Mouse (Mus musculus) adrenal gland, postnatal 36 days (tissue): ENCODE data around the gene Gpat2. TPM values are rescaled to one million over a fixed set of nuclear protein-coding genes. Genes with fewer than 3 reads are reported as not detected.

Source experiments
- DNase-seq, 2 experiments: peaks; one replicate each; pipeline ENCODE4 v3.0.0; 2021; ENCODE audit warnings: mixed read lengths in 1 of 2
- long read RNA-seq, 2 experiments: library from polyadenylated mRNA; stranded (forward); transcript quantifications; one replicate each; pipeline ENCODE4 v2.0.0; 2021; ENCODE audit warnings: borderline sequencing depth in 2 of 2
- total RNA-seq, 2 experiments: library from RNA; stranded (reverse); gene quantifications; 2 replicates each; pipeline ENCODE4 v1.2.3; 2021

Gpat2 gene
- total RNA-seq = under 1 TPM; 0.26 to 0.56 TPM
- long read RNA-seq, experiment 1, partial matches to known transcripts = 0 of 2 reads
- long read RNA-seq, experiment 1, other reads (novel, unspliced or antisense) = 2 of 2 reads
- long read RNA-seq, experiment 2 = 0 reads

DNA sequence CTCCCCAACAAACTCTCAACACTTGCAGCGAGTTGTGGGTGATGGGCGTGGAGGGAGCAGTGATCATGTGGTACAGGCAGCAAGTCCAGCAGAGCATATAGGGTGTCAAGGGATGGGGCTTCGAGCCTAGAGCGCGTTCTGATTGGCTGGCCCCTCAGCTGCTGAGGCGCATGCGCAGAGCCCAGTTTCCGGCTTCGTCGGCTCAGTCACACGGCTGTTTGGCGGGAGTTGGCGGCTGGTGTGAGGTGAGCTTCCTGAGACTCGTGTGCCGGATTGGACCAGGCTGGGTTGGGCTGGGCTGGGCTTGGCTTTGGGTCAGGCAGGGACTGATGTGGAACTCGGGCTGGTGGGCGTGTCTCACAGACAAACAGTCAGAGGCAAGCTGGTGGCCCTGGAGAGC is at the start of gene Gpat2:
Gpat2 (plus strand) TSS at position 223 of the 400 bp plus-strand sequence.
- no peak for DNase-seq

DNA sequence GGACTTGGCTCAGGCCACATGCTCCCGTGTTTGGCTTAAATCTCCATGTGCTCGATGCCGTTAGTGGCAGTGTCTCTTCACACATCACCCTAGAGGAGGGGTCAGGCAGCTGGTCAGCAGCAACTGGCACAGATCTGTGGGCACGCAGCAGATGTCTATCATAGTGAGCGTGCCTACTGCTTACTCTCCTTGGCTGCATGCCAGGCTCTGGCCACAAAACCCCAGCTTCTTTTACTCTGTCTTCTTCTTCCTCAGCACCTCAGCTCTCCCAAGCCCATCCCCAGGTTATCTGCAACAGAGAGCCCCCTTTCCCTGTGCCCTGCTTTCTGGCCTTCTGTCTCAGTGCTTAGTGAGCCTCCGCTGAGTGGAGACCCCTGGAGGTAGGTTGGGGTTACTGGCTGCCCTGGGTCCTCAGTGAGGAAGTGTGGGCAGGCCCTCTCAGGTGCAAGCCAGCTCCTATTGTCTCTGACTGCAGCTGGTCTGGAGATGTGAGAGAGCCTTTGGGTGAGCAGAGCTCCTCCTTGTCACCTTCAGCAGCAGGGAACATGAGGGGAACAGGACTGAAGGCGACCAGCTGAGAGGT is 49.1 kb upstream of the Gpat2 start:
- no peak for DNase-seq

DNA sequence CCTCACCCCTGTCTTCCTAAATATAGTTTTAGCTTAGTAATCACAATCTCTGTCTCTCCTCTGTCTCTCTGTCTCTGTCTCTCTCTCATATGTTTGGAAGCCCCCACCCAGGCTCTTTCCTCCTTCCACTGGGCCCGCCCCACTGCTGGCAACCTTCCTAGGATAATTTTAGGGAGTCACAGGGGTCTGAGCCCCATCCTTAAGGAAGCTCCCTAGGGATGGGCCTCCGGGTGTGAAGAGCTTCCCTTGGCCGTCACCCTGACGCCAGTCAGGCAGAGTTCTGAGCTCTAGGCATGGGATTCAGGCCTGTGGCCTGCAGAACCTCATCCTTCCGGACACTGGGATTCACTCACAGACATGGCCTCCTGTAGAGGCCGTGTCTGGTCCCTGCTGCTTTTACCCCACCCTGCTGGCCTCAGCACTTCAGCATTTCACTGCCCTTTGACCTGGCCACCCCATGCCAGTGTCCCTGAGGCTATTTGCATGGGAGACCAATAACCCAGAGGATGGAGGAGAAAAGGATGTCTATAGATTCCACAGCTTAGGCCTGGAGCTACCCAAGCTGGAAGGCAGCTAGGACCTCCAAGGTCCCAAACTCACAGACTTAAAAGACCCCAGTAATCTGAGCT is 48.5 kb upstream of the Gpat2 start:
- no peak for DNase-seq

DNA sequence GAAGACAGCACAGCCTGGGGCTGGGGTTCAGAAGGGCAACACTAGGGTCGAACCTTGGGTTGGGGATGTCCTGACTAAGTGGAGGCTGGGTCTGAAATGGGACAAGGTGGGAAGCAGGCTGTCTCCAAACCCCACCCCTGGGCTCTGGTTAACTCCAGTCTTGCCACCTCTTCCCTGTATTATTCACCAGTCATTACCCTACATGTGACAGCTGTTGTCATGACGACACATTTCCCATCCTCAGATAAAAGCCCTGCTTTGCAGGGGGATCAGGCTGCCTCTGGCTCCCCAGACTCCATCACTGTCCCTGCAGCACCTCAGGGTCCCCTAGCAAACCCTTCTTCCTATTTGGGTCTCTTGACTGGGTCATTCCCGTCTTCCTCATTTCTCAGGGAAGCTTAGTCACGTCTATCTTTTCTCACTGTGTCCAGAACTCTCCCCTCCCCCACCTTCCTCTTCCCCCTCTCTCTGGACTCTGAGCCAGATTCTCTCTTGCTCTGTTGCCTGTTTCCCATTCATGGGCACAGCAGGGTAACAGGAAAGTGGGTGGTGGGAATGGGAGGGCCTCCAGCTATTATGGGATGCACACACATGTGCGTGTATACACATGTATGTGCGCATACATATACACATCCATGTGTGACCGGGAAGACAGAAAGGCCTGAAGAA is 46.9 kb upstream of the Gpat2 start:
- no peak for DNase-seq

DNA sequence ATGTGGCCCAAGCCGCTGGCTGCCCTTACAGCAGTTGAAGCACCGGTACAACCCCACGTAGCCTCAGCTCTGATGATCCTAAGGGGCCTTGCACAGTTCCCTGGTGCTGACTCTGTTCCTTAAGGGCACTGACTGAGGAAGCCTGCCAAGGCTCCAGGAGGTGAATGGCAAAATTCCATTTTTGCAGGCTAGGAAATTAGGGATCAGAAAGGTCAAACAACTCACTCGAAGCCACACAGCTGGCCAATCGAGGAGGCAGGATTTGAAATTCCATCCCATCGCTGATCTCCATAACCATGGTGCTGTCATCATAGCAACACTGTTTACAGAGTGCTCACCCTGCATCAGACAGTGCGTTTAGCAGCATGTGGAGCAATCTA is 46.4 kb upstream of the Gpat2 start:
- no peak for DNase-seq

DNA sequence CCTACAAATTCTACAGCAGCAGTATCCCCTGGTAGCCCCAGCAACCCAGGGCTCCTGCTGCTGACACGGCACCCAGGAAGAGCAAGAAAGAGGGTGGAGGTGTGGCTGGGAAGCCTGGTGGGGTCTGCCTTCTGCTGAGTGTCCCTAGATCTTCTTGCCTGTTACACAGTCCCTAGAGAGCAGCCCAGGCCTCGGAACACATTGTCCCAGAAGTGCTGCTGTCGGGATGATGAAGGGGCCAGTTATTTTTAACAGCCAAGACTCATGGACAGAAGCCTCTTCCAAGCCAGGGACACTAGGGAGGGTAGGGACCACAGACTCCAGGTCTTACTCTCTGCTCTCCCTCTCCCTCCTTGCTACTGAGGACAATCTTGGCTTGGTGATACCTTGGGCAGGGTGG is 45.7 kb upstream of the Gpat2 start:
- no peak for DNase-seq

DNA sequence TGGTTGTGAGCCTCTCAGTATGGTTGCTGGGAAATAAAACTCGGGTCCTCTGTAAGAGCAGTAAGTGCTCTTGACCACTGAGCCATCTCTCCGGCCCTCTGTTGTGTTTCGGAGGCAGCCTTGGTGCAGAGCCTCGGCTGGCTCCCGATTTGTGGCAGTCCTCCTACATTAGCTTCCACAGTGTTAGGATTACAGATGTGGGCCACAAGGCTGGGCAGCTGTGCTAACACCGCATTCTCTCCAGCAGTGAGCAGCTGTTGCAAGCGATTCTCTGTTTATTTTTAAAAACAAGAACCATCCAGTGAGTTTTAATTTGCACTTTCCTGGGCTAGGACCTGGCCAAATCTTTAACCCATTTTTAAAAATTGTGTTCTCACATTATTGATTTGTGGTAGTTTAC is 41.1 kb upstream of the Gpat2 start:
- DNase-seq = no peak

DNA sequence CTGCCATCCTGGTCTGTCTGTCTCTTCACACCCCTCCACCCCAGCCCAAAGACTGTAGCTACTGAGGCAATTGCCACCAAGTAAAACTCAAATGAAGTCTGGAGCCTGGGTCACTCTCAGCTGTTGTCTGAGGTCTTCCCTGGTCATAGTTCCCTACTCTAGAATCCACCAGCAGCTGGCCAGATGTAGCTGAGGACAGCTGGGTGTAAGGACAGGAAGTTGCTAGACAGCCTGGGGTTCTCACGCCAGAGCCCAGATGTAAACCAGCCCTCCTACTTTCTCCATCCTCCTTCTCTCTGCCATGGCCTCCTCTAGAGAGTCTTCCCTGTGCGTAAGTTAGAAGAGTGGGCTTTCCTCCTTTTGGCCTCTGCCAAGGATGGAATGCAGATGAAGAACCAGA is 37.5 kb upstream of the Gpat2 start:
- DNase-seq = no peak

DNA sequence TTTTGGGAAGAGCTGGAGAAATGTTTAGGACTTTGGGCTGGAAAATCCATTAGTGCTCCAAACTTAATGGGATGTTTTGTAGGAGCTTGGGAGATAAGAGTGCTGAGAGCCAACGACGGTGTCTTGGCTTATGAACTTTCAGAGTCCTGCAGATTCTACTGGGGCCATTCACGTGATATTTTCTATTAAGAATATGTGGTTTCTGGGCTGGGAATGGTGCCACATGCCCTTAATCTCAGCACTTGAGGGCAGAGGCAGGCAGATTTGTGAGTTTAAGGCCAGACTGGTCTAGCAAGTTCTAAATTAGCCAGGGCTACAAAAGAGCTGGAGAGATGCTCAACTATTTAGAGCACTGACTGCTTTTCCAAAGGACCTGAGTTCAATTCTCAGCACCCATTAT is 34.6 kb upstream of the Gpat2 start:
- DNase-seq = no peak

DNA sequence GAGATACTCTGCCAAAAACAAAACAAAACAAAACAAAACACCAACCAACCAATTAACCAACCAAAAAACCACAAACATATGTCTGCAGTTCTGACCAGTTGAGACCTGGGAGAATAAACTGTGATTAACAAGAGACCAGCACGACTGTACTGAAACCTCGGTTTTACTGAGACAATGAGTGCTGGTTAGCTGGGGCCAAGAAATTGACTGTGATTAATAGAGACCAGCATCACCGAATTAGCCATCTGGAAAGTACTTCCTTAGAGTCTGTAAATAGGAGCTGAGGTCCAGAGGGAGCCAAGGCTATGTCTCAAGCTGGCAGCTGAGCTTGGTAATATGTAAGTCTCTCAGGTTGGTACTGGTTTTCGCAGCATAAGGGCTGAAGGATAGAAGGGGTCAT is 34.2 kb upstream of the Gpat2 start:
- DNase-seq = no peak

DNA sequence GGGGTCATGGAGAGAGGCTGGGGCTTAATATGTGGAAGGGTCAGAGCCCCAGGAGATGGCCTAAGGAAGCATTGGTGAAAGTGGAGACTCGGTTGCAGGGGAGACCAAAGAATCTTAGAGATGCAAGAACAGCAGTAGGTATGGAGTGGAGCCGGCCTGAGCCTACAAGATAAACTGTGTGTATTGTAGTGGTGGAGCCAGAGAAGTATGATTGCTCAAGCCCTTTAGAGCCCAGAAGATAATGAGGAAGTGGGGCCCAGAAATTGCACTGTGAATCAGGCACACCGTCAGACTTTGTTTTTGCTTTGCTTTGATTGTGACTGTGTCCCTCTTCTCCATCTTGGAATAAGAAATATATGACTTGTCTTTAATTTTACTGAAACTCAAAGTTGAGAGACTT is 33.7 kb upstream of the Gpat2 start:
- DNase-seq = no peak

DNA sequence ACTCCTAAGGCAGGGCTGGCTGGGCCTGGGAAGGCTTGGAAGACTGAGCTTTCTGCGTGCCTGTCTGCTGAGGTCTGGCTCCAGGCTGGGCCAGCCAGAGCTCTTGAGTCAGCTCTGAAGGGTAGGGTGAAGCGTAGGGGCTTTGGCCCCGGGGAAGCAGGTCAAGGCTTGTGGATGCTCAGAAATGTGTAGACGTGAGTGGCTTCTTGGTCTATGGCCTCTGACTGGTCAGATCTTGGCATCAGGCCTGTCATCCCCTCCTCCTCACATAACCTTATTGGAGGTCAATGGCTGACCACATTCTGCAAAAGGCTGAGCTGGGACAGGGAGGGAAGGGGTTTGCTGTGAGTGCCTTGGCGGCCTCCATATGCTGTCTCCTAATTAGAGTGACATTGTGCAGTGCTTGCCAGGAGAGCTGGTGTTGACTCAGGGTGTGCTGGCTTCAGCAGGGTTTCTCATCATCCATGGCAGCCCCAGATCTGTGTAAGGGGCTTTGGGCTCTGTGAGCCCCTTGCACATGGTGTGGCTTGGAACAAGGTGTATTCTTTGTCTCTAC is 30.3 kb upstream of the Gpat2 start:
- DNase-seq = peak; percentile 47 to 73

DNA sequence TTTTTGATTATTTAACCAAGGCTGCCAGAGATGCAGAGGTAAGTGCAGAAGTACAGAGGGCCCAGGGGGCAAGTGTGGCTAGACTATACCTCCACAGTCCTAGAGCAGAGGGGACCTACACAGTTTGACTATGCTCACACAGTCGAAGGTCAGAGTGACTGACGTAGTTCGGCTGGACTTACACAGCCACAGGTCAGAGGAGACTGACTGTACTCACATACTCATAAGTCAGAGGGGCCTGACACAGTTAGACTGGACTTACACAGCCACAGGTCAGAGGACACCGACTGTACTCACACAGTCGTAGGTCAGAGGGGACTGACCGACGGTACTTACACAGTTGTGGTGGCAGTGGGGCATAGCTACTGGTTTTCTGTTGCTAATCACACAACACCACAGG is 26.3 kb upstream of the Gpat2 start:
- DNase-seq = no peak

DNA sequence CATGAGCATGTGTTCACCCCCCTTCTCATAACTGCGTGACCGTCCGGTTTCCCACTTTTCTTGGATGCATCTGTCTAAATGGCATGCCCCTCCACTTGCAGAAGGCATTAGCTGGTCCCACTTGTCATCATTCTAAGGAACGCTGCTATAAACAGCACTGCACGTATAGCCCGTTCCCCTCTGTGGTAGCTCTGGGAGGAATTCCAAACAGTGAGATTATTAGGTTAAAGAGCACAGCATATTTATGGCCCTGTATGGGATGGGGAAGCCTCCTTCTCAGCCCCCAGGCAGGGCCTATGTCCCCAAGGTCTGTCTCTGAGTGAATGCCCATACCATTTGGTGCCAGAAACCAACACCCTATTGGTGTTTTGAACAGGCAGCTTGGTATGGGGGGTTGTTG is 13.9 kb upstream of the Gpat2 start:
- no peak for DNase-seq

DNA sequence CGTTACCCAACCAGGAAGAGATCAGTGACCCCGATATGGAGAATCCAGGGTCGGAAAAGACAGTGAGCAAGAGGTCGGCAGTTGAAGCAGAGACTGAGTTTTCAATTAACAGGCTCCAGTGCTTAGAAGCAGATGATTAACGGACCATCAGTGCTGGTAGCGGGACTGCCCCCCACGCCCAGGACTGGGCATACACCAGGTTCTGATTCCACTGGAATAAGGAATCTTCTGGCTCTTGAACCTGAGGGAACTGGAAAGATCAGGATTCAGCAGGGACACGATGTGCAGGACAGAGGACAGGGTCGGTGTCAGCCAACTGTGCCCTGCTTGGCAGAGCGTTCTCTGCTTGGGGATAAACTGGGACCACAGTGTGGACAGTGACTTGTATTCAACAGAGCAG is 9.2 kb upstream of the Gpat2 start:
- no peak for DNase-seq

DNA sequence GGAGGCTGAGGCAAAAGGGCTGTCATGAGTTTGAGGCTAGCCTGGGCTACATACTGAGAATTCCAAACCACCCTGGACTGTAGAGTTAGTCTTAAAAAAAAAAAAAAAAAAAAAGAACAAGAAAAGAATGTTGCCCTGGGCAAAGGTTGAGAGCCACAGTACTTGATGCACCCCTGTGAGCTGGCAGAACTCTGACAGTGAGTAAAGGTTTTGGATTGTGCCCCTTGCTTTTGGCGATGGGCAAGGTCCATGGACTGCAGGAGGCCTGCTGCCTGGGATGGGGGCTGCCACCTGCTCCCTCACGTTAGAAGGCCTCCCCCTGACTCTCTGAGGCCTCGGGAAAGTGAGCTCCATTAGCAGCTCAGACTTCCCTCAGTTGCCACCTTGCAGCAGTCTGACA is 8.3 kb upstream of the Gpat2 start:
- no peak for DNase-seq

DNA sequence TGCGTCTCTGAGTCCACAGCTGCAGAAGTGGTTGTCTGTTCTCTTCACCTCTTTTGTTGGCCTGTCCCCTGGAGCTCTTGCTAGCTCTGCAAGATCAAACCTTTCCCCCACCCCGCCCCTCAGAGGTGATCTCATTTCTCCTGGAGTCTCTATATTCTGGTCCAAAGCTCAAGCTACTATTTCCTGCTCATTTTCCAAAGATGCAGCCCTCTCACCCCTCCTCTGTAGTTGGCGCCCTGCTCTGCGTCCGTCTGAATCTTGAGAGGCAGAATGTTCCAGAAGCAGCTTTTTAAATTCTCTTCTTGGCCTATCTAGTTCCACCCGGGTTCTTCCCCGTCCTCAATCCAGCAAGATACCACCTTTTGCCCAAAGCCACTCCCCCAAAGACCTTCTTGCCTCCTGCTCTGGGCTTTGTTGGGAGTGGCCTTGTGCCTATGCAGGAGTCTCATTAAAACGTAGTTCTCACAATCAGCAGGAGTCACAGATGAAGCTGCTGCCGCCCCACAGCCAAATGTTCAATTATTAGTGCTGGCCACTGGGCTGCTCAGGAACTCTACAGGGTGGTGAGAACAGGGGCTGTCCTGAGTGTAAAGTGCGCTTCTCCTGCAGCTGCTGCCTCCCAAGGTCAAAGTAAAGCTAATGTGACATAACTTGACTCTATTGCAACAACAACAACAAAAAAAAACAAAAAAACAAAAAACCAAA is 6.6 kb upstream of the Gpat2 start:
- DNase-seq = no peak

DNA sequence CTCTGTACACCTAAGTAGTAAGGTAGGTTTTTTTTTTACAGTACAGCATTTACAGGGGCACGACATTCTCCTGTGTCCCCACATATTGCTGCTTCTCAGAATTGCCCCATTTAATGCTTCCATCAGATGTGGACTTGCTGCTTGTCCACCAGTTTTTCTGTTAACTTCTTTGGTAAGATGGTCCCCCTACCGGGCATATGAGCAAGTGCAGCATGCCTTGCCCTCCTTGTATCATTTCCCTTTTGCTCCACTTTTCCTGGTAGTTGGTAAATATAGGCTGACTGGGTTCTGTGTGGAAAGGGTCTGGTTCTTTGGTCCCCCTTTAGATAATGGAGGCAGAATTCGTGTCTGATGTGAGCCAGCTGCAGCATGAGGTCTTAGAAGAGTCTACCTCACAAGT is 5.2 kb downstream of the Gpat2 start:
- DNase-seq = peak; percentile 37 to 59

DNA sequence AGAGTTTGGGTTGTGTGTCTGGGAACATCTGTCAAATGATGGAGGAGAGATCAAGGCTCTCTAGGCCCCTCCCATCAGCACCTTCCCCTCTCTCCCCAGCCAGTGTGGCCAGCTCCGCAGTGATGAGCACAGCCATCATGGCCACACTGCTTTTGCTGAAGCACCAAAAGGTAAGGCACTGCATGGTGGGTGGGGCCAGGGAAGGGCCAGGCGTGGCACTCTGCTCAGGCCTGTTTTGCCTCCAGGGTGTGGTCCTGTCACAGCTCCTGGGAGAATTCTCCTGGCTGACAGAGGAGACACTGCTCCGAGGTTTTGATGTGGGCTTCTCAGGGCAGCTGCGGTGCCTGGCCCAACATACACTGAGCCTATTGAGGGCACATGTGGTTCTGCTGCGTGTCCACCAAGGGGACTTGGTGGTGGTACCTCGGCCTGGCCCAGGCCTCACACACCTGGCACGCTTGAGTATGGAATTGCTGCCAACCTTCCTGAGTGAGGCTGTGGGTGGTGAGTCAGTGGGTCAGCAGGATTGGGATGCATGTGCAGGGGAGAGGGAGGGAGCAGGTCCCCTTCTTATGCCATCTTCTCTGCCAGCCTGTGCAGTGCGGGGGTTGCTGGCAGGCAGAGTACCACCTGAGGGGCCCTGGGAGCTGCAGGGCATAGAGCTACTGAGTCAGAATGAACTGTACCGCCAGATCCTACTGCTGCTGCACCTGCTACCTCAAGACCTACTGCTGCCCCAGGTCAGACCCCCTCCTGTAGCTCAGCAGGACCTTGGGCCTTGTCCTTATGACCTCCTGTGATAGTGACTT is 8.7 kb downstream of the Gpat2 start:
- no peak for DNase-seq

DNA sequence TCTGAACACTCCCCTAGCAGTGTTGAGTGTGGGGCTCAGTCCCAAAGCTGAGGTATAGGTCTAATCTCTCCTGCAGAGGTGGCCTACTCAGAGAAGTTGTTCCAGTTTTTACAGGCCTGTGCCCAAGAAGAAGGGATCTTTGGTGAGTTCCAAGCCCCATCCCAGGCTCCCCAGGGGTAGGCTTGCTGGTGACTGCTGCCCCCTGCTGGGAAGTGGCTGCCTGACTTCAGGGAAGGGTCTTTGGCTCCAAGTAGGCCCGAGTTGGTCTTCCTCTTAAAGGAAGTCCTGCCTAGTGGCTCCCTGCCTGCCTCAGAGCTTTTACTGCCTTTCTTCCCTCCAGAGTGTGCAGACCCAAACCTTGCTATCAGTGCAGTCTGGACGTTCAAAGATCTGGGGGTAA is 10.1 kb downstream of the Gpat2 start:
- peak; percentile 47 to 60 for DNase-seq

DNA sequence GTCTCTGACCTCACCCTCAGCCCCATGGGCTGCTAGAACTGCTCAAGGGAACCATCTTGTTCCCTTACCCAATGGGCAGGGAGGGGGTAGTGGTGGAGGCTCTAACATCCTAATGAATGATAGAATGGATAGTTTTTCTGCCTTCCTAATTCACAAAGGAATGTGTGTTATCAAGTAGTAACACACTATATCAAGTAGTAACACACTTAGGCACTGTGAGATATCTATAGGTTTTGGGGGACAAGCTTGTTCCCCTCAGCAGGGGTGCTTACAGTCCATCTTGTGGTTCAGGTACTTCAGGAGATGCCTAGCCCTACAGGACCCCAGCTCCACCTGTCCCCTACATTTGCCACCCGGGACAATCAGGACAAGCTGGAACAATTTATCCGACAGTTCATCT is 10.6 kb downstream of the Gpat2 start:
- DNase-seq = no peak

DNA sequence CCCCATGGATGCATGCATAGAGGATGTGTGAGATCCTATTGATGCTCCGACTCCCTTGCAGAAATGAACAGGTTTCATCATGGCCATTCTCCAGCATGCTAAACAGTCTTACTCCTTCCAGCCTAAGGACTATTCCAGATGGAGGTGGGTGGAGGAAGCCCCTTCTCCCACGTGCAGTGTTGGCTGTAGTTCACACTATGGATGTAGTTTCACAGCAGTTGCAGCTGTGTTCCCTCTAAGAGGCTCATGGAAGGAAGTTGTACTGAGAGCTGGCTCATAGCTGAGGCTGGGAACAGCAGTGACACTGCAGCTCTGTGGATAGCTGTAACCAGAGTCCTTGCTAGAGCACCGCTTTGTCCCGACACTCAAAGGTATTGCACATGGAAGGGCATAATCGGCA is 12.7 kb downstream of the Gpat2 start:
- no peak for DNase-seq
